Mouse (Mus musculus): ENCODE measurements around the gene Lars2.

DNA sequence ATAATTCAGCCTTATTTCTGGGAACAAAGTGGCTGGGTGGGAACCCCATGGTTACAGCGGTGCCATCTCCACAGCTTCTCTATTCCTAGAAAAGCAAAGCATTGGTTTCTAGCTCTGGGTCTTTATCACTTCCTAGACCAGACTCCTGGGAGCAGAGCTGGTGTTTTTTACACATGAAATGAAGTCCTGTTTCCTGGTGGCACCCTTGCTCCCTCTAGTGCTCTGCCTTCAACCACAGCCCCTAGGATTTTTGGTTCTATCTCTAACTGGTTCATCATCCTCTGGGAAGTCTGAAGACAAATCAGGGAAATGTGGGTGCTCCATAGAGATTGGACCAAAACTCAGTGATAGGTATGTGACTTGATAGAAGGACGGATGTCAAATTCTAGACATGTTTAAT lies 140.7 kb downstream of the Lars2 start:
- TF ChIP-seq CTCF (IDR thresholded peaks at IDR 0.05; ENCODE audit: low read depth) (peak; percentile 73), EP300 (optimal IDR thresholded peaks at IDR 0.05) (no peak)
